Mouse (Mus musculus) left cerebral cortex, adult 8-10 months (tissue): ENCODE measurements around the gene Sh3kbp1. TPM values are rescaled to one million over a fixed set of nuclear protein-coding genes. Genes with fewer than 3 reads are reported as not detected.

Experiments
- DNase-seq, 2 experiments: peaks; one replicate each; pipeline ENCODE4 v3.0.0; 2022; ENCODE audit warnings: low spot score in 2 of 2
- total RNA-seq, 4 experiments: library from RNA; stranded (reverse); gene quantifications; 2 replicates each; pipeline ENCODE4 v1.2.4; 2022

Sh3kbp1 gene
- total RNA-seq, 4 experiments from 2014 or later = 56.2 to 61.8 (median 59.0) TPM

DNA sequence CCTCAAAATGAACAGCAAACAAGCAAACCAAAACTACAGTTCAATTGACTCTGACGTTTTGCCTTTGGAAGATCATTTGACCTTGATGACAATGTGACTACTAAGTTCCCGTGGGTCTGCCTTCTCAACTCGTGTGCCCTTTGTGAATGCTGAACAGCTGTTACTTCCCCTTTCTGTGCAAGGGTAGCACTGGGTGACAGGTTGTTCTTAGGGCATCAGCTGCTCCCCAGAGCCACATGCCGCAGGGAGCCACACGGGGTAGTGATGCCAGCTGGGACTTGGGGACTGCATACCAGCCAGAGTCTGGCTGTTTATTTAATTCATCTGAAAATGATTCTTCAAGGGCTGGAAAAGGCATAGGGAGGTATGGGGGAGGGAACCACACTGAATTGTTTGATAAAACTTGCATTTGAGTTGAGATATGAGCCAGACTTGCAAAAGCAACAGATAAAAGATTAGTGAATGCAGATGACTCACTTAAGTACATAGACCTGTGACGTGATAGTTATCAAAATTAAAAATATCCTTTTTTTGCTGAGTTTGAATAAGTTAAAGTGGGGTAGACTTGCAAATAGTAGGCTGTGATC lies 108.5 kb downstream of the Sh3kbp1 start:
- no peak for DNase-seq

DNA sequence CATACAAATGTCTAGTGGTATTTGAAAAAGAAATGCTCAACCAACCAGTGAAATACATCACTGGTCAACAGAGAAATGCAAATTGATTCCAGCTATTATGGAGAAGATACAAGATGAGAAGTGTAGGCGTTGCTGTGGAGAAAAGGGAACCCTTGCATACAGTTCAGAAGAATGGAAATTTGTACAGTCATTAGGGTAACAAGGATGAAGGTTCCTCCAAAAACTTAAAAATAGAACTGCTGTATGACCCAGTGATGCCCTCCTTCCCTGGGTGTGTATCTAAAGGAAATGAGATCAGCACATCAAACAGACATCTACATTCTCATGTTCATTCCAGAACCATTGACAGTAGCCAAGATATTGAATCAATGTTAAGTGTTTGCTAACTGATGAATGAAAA lies 110.3 kb downstream of the Sh3kbp1 start:
- no peak for DNase-seq

DNA sequence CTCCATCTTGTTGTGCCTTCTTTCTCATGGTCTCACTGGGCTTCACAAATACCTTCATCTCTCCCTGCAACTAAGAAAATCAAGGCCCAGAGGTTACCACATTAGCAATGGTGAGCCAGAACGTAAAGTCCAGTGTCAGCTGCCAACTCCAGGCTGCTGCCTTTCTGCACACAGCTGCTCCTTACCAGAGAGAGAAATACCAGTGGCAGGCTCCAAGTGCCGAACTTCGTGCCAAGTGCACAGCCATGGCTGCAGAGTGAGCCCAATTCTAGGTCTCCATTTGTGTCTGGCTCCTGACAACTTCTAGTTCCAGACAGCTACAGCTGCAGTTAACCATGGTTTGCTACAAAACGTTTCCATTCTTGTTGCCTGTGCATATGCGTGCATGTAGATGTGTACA lies 117.0 kb downstream of the Sh3kbp1 start:
- DNase-seq = no peak

DNA sequence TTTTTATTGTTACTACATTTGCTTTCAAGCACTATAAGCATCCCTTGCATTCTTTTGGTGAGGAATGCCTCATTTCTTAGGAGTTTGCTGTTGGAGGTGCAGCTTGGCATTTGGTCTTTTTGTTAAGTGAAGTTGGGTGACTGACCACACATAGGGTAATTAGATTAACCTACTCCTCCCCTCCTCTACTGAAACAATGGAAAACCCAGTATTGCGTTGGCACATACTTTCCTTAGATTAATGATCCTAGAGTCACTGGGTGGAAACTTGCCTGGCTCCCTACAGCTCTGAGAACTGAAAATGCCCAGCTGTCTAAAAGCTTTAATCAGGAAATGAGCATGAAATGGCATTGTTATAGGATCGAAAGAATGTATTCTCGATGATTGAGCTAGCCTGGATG lies 117.5 kb downstream of the Sh3kbp1 start:
- DNase-seq = no peak

- DNase-seq = no peak
These were observed 124.8 kb downstream of the Sh3kbp1 start for GRCm38 (mm10) chrX:159751834-159752233.

DNA sequence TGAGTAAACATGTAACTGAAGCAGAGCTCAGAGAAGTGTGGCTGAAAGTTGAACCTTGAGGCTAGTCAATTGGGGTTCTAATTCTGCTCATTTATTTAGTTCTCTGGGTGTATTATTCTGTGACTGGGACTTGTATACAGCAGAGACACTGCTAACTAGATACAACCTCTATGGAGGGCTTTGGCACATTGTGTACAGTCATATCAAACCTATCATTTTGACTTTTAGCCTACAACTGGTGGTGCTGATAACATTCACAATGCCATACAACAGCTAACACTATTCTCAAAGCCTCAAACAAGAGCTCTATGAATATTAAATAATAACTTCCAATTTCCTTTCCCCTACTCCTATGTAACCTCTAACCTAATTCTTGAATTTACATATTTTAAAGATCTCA lies 129.2 kb downstream of the Sh3kbp1 start:
- DNase-seq = no peak

DNA sequence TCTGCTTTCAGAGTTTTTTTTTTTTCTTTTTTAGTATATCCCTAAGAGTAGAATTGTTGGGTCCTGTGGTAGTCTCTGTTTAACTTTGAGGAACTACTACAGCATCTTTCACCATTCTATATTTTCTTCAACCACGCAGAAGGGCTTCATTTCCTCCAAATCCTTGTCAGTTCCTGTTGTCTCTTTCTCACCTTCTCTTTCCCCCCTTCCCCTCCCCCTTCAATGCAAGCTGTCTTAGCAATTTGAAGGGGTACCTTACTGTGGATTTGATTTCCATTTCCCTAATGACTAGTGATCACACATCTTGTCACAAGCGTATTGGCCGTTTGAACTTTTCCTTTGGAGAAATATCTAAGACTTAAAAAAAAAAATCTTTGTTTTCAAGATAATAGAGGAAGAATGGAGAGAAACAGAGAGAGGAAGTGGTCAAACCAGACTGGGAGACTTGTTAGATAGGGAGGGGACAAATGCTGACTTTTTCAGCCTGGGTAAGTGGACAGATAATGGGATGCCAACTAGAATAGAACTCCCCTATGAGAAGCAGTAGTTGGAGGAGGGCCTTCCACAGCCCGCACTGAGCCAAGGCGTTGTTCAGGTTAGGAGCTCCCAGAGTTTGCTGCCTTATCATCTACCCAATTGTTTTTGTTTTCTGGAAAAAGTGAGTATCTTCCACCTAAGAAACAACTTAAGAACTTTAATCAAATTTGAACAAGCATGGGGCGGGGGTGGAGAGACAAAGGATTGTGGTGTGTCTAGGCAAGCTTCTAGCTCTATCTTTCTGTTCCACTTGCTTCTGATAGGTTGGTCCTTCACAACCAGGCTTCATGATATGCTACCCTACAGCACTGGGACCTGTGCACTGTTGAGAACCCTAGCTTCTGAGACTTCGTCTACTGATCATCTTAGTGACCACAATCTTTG lies 130.1 kb downstream of the Sh3kbp1 start:
- no peak for DNase-seq

DNA sequence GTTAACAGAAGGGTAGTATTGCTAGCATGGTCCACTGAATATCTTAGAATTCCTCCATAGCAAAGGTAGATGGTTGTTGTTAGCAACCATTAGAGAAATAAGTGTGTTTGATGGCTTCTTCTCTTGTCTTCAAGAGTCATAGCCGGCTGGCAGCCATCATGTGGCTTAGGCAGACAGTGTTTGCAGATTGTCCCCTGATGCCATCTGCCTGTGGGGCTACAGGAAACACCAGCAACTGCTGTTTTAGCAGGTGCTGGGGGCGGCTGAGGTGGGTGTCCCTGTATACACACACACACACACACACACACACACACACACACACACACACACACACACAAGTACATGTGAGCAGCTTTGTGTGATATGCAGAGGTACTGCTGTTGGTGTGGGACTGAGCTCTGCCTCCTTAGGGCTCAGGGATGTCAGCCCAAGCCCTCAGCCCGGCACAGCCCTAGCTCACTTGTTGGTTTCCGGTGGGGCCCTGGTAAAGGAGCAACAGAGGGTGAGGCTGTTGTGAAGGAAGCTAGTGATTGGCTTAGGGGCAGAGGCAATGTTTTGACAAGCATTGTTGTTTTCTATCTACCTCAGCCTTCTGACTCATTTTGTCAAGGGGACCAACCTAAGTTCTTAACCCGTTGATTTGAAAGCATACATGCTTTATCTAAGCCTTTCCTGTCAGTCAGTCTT lies 130.9 kb downstream of the Sh3kbp1 start:
- no peak for DNase-seq

DNA sequence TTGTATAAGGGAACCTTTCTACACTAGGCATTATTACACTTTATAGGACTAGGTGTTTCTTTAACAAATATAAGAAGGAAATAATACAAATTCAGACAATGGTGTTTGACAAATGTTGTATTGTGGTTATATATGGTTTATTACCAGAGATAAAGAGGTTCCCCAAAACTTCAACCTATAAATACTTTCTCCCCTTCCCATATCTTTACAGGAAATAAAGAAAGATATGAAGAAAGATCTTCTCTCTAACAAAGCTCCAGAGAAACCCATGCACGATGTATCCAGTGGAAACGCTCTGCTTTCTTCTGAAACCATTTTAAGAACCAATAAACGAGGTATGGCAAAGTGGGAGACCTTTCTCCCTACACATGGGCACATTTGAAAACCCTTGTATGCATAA lies 136.7 kb downstream of the Sh3kbp1 start:
- no peak for DNase-seq

- no peak for DNase-seq
These were observed 138.8 kb downstream of the Sh3kbp1 start for GRCm38 (mm10) chrX:159765850-159766249.

DNA sequence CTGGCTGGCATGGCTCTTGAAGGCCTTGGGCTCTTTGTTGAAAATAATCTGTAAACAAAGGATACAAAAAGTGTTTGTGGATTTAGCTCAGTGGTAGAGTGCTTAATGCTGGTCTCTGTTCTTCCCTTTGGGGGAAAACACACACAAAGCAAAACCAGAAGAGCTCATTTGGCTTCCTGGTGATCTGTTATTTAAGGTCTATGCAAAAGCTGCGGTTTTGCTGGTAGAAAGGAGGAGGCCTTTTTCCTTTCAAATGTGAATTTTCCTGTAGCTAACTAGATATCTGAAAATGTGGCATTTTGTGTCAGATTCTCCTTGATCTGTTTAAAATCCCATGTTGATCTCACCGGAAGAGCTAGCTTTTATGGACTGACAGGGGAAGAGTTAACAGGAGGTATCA lies 141.9 kb downstream of the Sh3kbp1 start:
- no peak for DNase-seq

- no peak for DNase-seq
These were observed 142.7 kb downstream of the Sh3kbp1 start for GRCm38 (mm10) chrX:159769773-159770172.

DNA sequence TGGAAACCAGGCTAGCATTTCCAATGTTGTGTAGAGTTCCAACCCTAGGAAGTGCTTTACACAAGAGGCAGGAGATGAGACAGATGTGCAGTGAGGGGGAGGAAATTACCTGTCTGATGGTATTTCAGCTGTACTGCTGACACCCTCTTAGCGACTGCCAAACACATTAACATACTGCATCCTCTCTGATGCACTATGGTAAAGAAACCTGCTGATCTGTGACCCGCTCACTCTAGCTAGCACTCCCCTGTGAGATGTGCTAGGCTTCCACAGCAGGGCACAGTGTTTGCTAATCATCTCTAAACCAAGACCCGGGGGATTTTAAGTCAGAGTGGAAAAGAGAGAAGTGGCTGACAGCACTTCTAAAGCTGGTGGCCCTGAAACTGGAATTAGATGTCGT lies 145.1 kb downstream of the Sh3kbp1 start:
- no peak for DNase-seq

DNA sequence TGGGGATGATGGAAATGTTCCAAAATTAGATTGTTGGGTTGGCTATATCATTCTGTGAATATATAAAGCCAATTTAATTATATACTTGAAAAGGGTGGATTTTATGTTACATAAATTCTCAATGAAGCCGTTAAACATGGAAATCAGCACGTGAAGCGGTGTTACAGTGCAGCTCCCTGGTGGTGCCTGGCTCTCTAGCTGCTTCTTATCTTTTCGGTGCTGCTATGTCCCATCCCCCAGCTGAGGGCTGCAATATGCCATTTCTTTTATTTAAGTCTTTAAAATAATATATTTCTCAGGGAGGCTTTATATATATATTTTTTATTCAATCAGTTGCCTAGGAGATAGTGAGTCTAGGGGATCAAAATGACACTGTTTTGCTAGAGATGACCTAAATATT lies 148.0 kb downstream of the Sh3kbp1 start:
- no peak for DNase-seq

GRCm38 (mm10) chrX:159778787-159779186 lies 151.7 kb downstream of the Sh3kbp1 start:
- no peak for DNase-seq

GRCm38 (mm10) chrX:159790516-159790915 lies 163.4 kb downstream of the Sh3kbp1 start:
- DNase-seq = no peak

DNA sequence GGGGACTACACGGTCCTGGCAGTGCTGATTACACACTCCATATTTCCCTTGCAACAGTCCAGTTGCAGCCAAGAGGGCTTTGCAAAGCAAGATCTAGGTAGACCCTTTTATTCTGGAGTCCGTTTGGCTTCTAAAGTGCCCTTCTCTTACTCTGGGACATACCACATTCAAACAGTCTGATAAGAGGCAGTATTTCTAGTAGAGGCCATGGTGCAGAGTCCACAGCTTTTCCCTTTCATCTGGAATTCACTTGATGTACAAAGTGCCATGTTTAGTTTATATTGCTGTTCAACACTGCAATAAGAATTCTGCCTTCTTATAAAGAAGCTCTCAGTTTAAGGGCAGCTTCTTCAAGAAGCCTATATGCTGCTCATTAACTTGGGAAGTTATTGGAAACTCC lies 168.5 kb downstream of the Sh3kbp1 start:
- no peak for DNase-seq

DNA sequence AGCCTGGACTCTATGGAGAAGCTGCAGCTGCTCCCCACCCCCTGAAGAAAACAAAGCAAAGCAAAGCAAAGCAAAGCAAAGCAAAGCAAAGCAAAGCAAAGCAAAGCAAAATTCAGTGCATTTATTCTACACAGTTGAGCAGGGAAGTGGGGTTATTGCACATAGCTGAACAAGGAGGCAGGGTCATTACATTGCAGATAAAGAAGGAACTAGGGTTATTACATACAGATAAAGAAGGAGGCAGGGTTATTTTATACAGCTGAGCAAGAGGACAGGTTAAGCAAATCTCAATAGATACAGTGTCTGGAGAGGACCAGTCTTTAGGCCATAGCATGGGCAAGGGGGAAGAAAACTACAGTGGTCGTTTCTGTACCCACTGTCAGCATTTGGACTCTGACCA lies 177.3 kb downstream of the Sh3kbp1 start:
- DNase-seq = no peak

DNA sequence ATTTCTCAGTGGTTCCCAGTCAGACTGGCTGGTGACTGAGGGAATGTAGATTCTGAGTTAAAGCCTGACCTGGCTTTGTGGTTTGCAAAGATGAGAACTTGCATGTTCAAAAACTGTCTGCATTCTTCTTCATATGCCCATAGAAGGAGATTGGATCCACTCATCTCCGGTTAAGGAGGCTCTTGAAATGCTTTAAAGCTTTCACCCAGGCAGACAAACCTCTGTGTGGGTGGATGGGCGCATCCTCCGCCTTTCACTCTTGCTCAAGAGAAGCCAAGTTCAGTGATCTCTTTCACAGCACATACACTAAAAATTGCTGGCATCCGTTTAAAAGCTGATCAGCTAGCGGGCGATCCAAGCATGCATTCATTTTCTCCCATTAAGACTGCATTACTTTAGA lies 182.4 kb downstream of the Sh3kbp1 start:
- no peak for DNase-seq

DNA sequence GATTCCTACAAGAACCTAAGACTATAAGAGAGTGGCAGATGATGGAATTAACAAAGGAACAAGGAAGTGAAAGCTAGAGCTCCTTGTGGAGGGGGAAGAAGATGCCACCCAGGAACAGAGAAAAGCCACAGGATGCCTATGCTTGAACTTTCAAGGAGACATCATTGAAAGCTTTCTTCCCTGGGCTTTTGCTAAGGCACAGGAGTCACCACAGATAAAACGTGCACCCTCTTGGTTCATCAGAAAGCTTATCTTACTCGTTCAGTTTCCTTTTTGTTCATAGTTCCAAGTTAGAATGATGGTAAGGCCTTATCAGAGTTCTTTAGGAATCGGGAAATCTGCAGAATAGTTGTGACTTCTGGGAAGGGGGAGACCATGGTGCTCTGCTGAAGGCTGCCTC lies 183.4 kb downstream of the Sh3kbp1 start:
- no peak for DNase-seq

DNA sequence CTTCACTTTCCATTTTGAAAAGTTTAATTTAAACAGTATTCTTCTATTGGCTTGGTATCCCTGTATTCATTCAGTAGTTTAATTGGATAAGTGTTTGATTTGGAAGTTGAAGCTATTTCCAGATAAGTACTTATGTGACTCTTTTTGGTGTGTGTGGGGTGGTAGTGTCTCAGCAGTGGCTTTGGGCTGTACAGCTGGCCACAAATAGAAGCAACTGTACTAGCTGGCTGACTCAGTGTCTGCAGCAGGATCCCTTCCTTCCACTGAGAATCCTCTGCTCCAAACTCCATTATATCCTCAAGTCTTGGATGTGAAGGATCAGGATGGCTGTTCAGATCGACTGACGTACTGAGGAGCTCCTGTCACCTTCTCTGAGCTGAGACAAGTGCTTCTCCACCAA lies 190.4 kb downstream of the Sh3kbp1 start:
- DNase-seq = no peak

DNA sequence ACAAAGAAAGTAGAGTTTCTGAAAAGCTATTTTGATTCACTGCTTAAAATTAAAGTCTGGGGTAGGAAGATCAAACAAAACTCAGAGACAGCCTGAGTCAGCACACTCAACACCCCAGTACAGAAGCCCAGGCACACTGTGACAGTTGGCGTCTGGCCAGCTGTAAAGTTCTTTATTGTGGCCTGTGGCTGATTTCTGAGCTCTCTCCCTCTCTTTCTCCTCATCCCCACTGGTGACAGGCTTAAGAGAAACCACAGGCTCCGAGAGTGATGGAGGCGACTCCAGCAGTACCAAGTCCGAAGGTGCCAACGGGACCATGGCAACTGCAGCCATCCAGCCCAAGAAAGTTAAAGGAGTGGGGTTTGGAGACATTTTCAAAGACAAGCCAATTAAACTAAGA lies 201.1 kb downstream of the Sh3kbp1 start:
- DNase-seq = no peak
